Mouse (Mus musculus) small intestine, adult 2 months (tissue): ENCODE measurements around the gene Olah.

ENCODE experiments used
- CTCF ChIP-seq: fragments of 200-500 bp; IDR thresholded peaks from 2 replicates; pipeline ENCODE4 v1.5.1; 2012; ENCODE audit warnings: low read depth, mild to moderate bottlenecking, control low read depth, inconsistent platforms, low read length, moderate library complexity, mixed read lengths; ENCODE audit not compliant: insufficient replicate concordance, insufficient read length; ENCODE audit errors: extremely low read depth
- POLR2A ChIP-seq: fragments of 200-500 bp; IDR thresholded peaks from 2 replicates; pipeline ENCODE4 v1.6.1; 2012; ENCODE audit warnings: low read depth, mild to moderate bottlenecking, control low read depth, inconsistent platforms, low read length, moderate library complexity

GRCm38 (mm10) chr2:3323132-3323531 lies 73.9 kb downstream of the Olah start:
- TF ChIP-seq CTCF, result no peak
- TF ChIP-seq POLR2A, result no peak
